Mouse (Mus musculus): ENCODE results near the gene Pef1. TPM values are rescaled to one million over a fixed set of nuclear protein-coding genes. Genes with fewer than 3 reads are reported as not detected.

The Pef1 gene
- total RNA-seq (2021), result 10 to 100 TPM; 31.3 to 40.1 TPM
- long read RNA-seq, experiment 1, transcript Pef1-201 (5 exons, 1,551 nt), result major isoform, 22 of 27 reads
- long read RNA-seq, experiment 1, partial matches to known transcripts, result 2 of 27 reads
- long read RNA-seq, experiment 1, other reads (novel, unspliced or antisense), result 3 of 27 reads
- long read RNA-seq, experiment 2, transcript Pef1-201 (5 exons, 1,551 nt), result major isoform, 15 of 17 reads
- long read RNA-seq, experiment 2, partial matches to known transcripts, result 2 of 17 reads
- long read RNA-seq, experiment 2, other reads (novel, unspliced or antisense), result 0 of 17 reads

DNA sequence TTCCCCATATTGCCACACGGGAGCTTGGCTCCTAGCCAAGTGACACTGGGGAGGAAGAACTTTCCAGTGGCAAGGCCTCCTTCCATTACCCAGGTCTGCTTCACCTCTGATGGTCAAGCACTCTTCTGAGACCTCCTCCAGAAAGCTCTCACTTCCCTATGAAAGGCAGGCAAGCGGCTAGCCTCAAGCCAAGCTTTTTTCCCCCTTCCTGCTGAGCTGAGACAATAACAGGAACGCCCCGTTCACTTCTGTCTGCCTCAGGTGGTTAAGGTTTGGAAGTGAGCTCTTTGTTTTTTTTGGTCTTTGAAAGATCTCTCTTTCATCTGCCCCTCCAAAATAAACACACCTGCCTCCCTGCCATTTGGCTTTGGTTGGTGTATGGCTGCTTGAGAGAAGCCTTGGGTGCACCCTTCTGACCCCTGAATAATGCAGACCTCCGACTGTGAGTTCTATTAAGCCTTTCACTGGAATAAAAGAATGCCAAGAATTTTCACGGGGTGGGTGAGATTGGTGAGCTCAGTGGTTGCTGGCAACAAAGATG, at the start of gene Pef1:
Gene Pef1, plus strand, starts transcription at position 448 of the 541 bp plus-strand sequence.
- DNase-seq, result no peak

GRCm38 (mm10) chr4:130053111-130053510, 49.2 kb upstream of the Pef1 start:
- no peak for DNase-seq

- DNase-seq, result no peak
These were observed 47.6 kb upstream of the Pef1 start for GRCm38 (mm10) chr4:130054727-130055126.

GRCm38 (mm10) chr4:130055160-130056010, 47.0 kb upstream of the Pef1 start:
- DNase-seq, result no peak

DNA sequence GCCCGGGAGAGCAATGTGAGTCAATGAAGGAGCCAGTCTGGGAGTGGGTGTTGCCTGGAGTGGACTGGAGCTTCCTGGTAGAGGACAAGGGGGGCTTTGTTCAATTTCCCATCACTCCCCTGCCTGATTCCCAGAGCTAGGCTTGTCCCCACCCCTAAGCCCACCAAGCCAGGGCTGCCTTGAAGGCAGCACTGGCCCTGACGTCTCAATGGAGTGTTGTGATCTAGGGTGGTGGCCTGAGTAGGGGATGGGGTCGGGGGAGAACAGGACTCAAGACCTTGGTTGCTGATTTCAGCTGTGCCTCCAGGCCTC, 46.4 kb upstream of the Pef1 start:
- no peak for DNase-seq

DNA sequence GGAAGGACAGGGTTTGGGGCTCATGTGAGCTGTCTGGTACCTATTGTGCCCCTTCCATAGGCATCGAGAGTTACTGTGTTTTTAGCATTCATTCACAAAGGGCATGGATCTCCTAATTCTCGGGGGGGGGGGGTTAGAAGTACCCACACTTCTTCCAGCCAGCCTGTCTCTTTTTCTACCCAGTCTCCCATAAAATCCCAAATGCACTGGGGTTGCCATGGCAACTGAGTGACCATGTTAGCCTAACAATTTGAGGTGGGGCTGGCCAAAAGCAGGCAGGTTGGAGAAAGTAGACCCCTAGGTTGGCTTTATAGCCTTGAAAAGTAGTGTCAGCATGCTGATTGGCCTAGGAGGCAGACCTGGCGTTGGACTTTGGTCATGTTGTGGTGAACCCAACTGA, 45.9 kb upstream of the Pef1 start:
- no peak for DNase-seq

GRCm38 (mm10) chr4:130060937-130061336, 41.4 kb upstream of the Pef1 start:
- no peak for DNase-seq

GRCm38 (mm10) chr4:130063191-130063590, 39.2 kb upstream of the Pef1 start:
- DNase-seq, result no peak

- no peak for DNase-seq
These were observed 35.5 kb upstream of the Pef1 start for GRCm38 (mm10) chr4:130066816-130067215.

DNA sequence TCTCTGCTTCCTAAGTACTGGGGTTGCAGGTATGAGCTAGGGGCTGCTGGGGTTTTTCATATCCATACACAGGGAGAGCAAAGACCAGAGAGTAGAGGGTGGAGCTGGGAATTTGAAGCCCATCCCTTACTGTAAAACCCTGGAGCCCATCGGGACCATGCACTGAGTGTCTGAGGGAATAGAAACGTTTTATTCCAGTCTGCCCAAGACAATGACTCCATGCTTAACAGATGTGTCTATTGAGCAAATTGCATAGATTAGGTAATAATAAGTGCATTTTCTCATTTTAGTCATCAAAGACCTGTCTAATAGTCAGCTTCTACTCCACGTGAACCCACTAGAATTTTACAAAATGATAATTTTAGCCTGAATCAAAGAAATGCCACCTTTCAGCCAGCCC, 31.8 kb upstream of the Pef1 start:
- DNase-seq, result no peak

DNA sequence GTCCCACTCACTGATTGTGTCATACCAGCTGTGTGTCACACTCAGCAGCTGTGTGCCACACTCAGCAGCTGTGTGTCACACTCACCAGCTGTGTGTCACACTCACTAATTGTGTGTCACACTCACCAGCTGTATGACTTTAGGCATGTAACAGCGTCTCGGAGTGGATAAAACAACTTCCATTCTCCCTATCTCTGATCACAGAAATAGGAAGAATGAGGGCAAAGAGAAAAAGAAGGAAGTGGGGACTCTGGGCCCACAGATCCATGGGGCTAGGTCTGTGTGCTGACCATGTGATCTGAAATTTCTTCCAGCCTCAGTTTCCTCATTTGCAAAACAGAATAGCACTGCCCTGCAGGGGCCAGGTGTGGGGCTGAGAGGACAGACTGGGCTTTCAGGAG, 30.6 kb upstream of the Pef1 start:
- no peak for DNase-seq

DNA sequence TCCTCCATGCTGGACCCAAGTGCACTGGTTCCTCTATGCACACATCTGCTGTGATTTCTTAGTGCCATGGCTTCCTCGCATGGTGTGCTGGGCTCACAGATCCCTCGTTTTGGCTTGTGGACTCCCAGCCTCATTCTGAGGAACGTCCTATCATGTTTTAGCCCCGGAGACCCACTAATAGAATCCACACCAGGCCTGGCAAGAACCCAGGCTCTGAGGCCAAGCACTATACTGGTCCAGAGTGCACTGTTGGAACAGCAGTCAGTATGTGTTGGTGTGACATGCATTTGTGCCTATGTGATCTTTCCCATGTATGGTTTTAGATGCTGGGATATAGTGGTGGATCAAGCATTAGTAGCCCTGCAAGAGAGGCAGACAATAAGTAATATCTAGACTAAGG, 29.0 kb upstream of the Pef1 start:
- no peak for DNase-seq

GRCm38 (mm10) chr4:130074761-130075515, 27.4 kb upstream of the Pef1 start:
- peak; percentile 16 to 46 for DNase-seq

- peak; percentile 37 to 48 for DNase-seq
These were observed 25.5 kb upstream of the Pef1 start for GRCm38 (mm10) chr4:130076856-130077255.

DNA sequence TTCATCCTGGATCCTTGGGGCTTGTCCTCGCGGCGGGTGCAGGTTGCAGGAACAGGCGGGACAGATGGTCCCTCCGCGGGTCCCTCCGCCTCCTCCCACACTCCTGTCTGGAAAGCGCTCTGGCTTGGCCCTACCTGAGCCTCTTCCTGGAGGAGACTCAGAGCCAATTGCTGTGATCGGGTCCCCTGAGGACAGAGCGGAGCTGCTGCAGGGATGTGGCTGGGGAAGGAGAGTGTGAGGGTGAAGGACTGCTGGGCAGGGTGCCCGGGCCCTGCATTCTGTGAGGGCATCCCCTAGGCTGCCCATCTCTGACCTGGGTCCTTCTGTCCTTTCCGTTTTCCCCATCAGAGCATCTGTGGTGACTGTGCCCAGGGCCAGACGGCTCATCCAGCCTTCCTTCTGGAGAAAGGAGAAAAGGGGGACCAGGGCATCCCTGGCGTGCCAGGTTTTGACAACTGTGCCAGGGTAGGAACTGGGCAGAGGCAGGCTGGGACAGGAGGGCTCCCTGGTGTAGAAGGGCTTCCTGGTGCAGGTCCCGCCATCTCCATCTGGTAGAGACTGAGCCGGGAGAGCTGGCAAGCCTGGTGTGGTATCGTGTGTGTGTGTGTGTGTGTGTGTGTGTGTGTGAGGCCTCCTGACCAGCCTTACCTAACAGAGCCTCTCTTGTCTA, 23.4 kb upstream of the Pef1 start:
- no peak for DNase-seq

DNA sequence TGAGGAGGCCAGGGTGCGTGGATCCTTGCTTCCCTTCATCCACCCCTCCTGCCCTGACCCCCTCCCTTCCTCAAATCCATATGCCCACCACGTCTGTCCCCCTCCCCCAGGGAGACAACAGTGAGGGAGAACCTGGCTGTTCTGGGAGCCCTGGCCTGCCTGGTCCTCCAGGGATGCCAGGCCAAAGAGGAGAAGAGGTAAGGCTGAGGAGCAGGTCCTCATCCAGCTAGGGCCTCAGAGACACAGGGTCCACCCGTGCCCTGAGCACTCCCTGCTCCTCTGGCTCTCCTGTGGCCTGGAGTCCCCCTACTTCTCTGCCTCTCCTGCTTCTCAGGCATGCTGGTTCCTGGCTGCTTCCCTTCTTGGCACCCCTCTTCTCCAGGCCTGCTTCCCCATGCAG, 22.8 kb upstream of the Pef1 start:
- no peak for DNase-seq

GRCm38 (mm10) chr4:130081345-130082190, 20.8 kb upstream of the Pef1 start:
- peak; percentile 76 for DNase-seq

GRCm38 (mm10) chr4:130082211-130082610, 20.1 kb upstream of the Pef1 start:
- no peak for DNase-seq

- DNase-seq, result peak; percentile 57 to 65
These were observed 17.9 kb upstream of the Pef1 start for GRCm38 (mm10) chr4:130084331-130084945.

- no peak for DNase-seq
These were observed 17.0 kb upstream of the Pef1 start for GRCm38 (mm10) chr4:130085246-130085820.
